Mouse (Mus musculus) hindbrain, embryonic 14.5 days (tissue): ENCODE data around the gene Dynlt1f. TPM values are rescaled to one million over a fixed set of nuclear protein-coding genes. Genes with fewer than 3 reads are reported as not detected.
A peak's percentile ranks its signal among the peaks of the same experiment; 100 is the strongest.
"Not testable (repeated sequence)": the region's sequence is repeated elsewhere in the genome, so short reads cannot be mapped to it uniquely, and the experiment has no call there.

Source experiments
- ATAC-seq: fragments of 200-750 bp; cut with Nextera tagmentation; 2 replicates; pipeline ENCODE4 v1.8.0; 2017; ENCODE audit warnings: moderate number of reproducible peaks, mild to moderate bottlenecking, moderate TSS enrichment, moderate library complexity; ENCODE audit not compliant: low FRiP score
- DNase-seq: peaks from one replicate; pipeline ENCODE4 v3.0.0-alpha.2; 2015; ENCODE audit warnings: low spot score
- H3K27ac ChIP-seq: fragments of 300-500 bp; sonication (generic); 2 replicates; pipeline ENCODE4 v1.5.1; 2014; ENCODE audit warnings: mild to moderate bottlenecking, moderate library complexity
- H3K27me3 ChIP-seq: fragments of 300-500 bp; sonication (generic); 2 replicates; pipeline ENCODE4 v1.6.1; 2014; ENCODE audit warnings: mild to moderate bottlenecking, low read length, mixed read lengths; ENCODE audit not compliant: control insufficient read depth, insufficient read depth
- H3K36me3 ChIP-seq: fragments of 300-500 bp; sonication (generic); replicated peaks from 2 replicates; pipeline ENCODE4 v1.6.1; 2014; ENCODE audit not compliant: control insufficient read depth, insufficient read depth
- H3K4me1 ChIP-seq: fragments of 300-500 bp; sonication (generic); replicated peaks from 2 replicates; pipeline ENCODE4 v1.6.1; 2014; ENCODE audit warnings: antibody characterized with exemption, low read length, mixed read lengths; ENCODE audit not compliant: control insufficient read depth, insufficient read depth
- H3K4me2 ChIP-seq: fragments of 300-500 bp; sonication (generic); replicated peaks from 2 replicates; pipeline ENCODE4 v1.6.1; 2014; ENCODE audit warnings: mild to moderate bottlenecking, moderate library complexity
- H3K4me3 ChIP-seq: fragments of 300-500 bp; sonication (generic); replicated peaks from 2 replicates; pipeline ENCODE4 v1.5.1; 2014; ENCODE audit warnings: mild to moderate bottlenecking, low read length
- H3K9ac ChIP-seq: fragments of 300-500 bp; sonication (generic); 2 replicates; pipeline ENCODE4 v1.6.1; 2014
- H3K9me3 ChIP-seq: fragments of 300-500 bp; sonication (generic); 2 replicates; pipeline ENCODE4 v1.6.1; 2016; ENCODE audit warnings: low read length; ENCODE audit not compliant: control insufficient read depth
- WGBS: fragments of 180-500 bp; shearing (Covaris S2); extraction: QIAGEN DNeasy Blood & Tissue Kit; methylation state at CpG from one replicate; pipeline ENCODE4 v1.1.7; 2014; 5-methylcytosine and 5-hydroxymethylcytosine counted together
- polyA plus RNA-seq: library from polyadenylated mRNA; unstranded; fragments of >200 nt; fragmentation: Nextera tagmentation; extraction: Ambion mirVana; gene quantifications from 2 replicates; pipeline ENCODE4 v1.2.1, GENCODE M21; 2014

Dynlt1f gene
- polyA plus RNA-seq: 290 and 320 TPM in 2 replicates

DNA sequence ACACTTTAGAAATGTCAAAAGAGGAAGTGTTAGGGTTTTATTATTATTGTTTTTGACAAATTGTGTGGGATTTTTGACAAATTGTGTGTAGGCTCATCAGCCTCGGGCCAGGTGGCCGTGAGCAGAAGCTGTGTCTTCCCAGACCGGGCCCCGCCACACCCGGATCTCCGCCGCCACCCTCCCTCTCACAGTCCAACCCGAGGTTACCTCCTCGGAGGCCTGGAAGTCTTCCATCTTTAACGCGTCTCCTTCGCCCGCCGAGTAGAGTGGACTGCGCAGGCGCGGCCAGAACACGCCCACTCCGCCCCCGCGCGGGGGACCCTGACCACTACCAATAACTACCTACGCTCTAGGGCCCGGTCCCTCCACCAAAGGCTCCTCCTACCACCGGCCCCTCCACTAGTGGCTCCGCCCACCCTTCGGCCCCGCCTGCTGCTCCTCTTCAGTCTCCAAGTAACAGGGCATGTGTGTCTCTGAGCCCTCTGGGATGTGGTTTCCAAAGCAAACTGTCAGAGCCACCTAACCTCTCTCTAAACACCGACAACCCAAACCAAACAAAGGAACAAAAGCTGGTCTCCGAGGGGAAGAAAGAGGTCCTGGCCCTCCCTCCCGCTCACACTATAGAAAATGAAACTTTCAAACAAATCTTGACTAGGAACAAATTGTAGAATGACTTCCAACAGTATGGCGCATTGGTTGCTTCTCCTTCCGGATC is at the start of gene Dynlt1f:
TSS of gene Dynlt1f (minus strand) at position 334 of the 715 bp plus-strand sequence.
- Histone ChIP-seq H3K4me2 (peak within 1 kb of the TSS; percentile 49), H3K4me3 (peak within 1 kb of the TSS; percentile 44), H3K9ac (peak within 1 kb of the TSS; percentile 68), H3K27ac (peak within 1 kb of the TSS; percentile 93)
- not testable (repeated sequence) for H3K4me1 ChIP-seq, H3K9me3 ChIP-seq, H3K27me3 ChIP-seq, H3K36me3 ChIP-seq
- ATAC-seq (peak; percentile 96), DNase-seq (peak; percentile 24)
- WGBS: 2% methylated on average over 20 of the region's 33 CpGs

DNA sequence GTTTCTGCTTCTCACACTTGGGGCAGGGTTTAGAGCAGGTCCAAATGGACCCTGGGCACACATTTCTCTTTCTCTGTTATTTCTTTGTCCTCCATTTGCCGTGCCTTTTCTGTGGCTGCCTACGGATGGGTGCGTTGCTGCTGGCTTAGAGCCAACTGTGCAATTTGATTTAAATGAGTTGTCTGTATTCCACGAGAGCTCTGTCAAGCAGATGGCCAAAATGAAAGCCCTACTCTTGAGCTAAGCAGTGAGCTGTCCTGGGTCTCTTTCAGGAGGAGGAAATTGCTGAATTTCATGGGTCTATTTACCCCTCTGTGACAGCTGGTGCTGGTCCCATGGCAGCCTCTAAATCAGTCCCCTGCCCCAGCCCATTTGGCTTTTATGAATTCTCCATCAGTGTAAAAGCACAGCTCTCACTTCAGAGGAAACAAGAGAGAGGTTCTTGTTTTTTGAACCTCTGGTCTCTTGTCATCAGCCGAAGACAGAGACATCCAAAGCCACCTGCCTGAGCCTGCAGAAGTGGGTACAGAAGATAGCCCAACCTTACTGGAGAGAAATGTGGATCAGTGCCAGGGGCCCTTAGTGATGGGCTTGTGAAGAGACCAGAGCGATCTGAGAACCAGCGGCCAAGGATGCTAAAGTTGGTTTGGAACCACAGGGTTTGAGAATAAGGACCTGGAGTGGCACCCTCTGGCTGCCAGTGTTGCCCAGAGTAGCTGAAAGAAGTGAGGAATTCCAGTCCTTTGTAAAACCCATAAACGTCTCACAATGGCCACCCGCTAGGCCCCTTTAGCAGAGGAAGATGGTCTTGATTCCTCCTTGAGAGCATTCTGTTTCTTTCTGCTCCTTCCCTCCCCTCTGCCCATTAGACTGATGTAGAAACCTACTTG is 47.9 kb upstream of the Dynlt1f start:
- H3K4me2 ChIP-seq, H3K9ac ChIP-seq, H3K27me3 ChIP-seq, H3K36me3 ChIP-seq, H3K9me3 ChIP-seq, H3K4me1 ChIP-seq, H3K27ac ChIP-seq, H3K4me3 ChIP-seq: not testable (repeated sequence)
- WGBS: 30% methylated on average over 6 of the region's 9 CpGs
- DNase-seq (peak; percentile 32), ATAC-seq (peak; percentile 84)

GRCm38 (mm10) chr17:6702625-6703221 is 47.0 kb upstream of the Dynlt1f start:
- H3K9ac ChIP-seq, H3K4me2 ChIP-seq, H3K27me3 ChIP-seq, H3K4me1 ChIP-seq, H3K9me3 ChIP-seq, H3K27ac ChIP-seq, H3K4me3 ChIP-seq, DNase-seq, H3K36me3 ChIP-seq: not testable (repeated sequence)
- peak; percentile 24; the same call in 1 of the 2 replicates for ATAC-seq
- WGBS: 43% methylated on average over 2 of the region's 8 CpGs

GRCm38 (mm10) chr17:6700077-6700476 is 44.4 kb upstream of the Dynlt1f start:
- 82% methylated on average over 4 of the region's 7 CpGs for WGBS
- H3K27ac ChIP-seq, H3K36me3 ChIP-seq, DNase-seq, H3K4me2 ChIP-seq, H3K9ac ChIP-seq, H3K4me3 ChIP-seq, H3K9me3 ChIP-seq, H3K27me3 ChIP-seq, ATAC-seq, H3K4me1 ChIP-seq: not testable (repeated sequence)

GRCm38 (mm10) chr17:6699502-6699901 is 43.8 kb upstream of the Dynlt1f start:
- H3K4me3 ChIP-seq, H3K4me1 ChIP-seq, H3K27ac ChIP-seq, H3K27me3 ChIP-seq, ATAC-seq, DNase-seq, H3K9me3 ChIP-seq, H3K36me3 ChIP-seq, H3K9ac ChIP-seq, H3K4me2 ChIP-seq: not testable (repeated sequence)
- 96% methylated on average over 8 of the region's 9 CpGs for WGBS

- H3K9ac ChIP-seq, H3K36me3 ChIP-seq, H3K9me3 ChIP-seq, H3K4me3 ChIP-seq, H3K27ac ChIP-seq, DNase-seq, H3K27me3 ChIP-seq, H3K4me1 ChIP-seq, H3K4me2 ChIP-seq: not testable (repeated sequence)
- ATAC-seq: 0 out of 2 replicates have a peak, but pooled peaks have one; percentile 37
- 73% methylated on average over 1 of the region's 4 CpGs for WGBS
Observed at GRCm38 (mm10) chr17:6697224-6697775, 41.6 kb upstream of the Dynlt1f start.

DNA sequence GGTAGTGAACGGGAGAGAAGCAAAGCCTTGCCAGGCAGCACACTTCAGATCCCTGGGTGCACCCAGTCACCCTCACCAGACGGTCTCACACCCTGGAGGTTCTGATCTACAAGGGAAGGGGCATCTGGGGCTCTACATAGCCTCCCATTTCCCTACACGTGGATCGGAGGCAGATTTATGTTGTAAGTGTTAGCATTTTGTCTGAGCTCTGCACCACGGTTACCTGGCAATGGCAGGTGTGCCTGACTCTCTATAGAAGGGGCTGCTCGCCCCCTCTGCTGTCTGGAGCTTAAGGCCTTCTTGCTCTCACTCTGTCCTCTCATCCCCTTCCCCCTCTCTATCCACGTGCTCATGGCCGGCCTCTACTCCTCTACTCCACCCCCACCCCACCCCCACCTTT is 40.8 kb upstream of the Dynlt1f start:
- not testable (repeated sequence) for DNase-seq, H3K9ac ChIP-seq, H3K4me2 ChIP-seq, H3K4me3 ChIP-seq, H3K9me3 ChIP-seq, H3K27me3 ChIP-seq, H3K27ac ChIP-seq, H3K4me1 ChIP-seq, H3K36me3 ChIP-seq, ATAC-seq
- WGBS: 57% methylated on average over 8 of the region's 8 CpGs

DNA sequence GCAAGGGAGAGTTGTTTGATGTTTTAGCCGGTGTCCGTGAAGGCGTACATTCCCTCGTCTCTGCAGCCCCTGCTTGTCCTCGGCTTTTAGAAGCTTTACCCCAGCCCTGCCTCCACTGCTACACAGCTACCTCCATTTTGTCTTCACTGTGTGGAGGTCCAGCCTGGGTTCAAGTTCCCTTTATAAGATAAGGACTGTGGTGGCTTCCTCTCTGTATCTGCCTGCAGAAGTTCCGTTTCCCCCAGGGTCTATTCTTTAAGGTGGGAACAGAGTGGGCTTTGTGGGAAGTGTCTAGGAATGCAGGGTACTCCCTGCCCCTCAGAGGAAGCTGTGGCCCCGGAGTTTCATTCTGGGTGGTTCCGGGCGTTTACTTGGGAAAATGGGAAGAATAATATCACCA is 40.0 kb upstream of the Dynlt1f start:
- DNase-seq, H3K36me3 ChIP-seq, H3K27ac ChIP-seq, H3K27me3 ChIP-seq, ATAC-seq, H3K9ac ChIP-seq, H3K4me2 ChIP-seq, H3K4me1 ChIP-seq, H3K4me3 ChIP-seq, H3K9me3 ChIP-seq: not testable (repeated sequence)
- WGBS: 83% methylated on average over 9 of the region's 9 CpGs

DNA sequence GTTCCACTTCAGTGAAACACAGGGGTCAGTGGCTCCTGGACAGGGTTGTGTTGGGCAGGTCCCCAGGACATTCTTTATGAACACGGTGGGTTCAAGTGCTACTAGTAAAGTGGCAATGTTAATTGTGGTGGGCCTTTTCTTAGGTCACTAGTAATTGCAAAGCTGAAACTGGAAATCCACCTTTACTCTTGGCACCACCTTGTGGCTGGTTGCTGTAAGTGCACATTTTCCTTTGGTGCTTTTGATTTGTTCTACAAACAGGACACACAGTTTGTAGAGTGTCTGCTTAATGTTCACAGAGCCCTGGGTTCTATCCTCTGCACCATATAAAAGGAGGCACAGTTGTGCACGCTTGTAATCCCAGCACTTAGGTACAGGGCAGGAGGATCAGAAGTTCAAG is 35.9 kb upstream of the Dynlt1f start:
- not testable (repeated sequence) for H3K27me3 ChIP-seq, H3K4me3 ChIP-seq, H3K4me2 ChIP-seq, H3K9me3 ChIP-seq, H3K9ac ChIP-seq, ATAC-seq, H3K36me3 ChIP-seq, H3K27ac ChIP-seq, H3K4me1 ChIP-seq
- WGBS: 14% methylated on average over 2 of the region's 2 CpGs
- DNase-seq: peak; percentile 74
